Mouse (Mus musculus): ENCODE data around the gene Snx15.

- TF ChIP-seq CTCF (IDR thresholded peaks at IDR 0.05; ENCODE audit: low read depth, low read length) (no peak), POLR2A (IDR thresholded peaks at IDR 0.05; ENCODE audit: borderline replicate concordance, low read depth, low read length) (no peak)
These were observed 6.3 kb downstream of the Snx15 start for GRCm38 (mm10) chr19:6121761-6122160.
